Mouse (Mus musculus): ENCODE measurements at regions not wholly inside any gene's neighbourhood (a gene's known extent, or its start where the extent isn't known, plus 50 kb on each side); places are given as distances from the start of the nearest gene placed in this dataset.

DNA sequence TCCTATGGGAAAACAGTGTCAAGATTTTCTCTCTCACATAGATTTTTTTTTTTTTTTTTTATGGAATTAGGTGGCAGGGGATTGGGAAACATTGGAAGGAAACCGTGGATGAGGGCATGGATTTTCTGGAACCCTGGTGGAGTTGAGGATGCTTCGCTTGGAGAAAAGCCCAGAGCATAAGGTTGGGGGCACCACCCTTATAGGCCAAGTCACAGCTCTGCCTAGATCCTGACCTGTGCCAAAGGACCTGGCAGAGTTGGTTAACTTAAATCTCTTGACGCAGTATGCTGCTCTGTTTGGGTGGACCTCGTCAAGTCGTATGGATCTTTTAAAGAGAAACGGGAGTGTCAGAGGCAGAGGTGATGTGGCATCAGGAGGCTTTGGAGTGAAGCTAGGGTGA is 130.1 kb downstream of the 9530068E07Rik start:
- no peak for TF ChIP-seq CTCF (IDR thresholded peaks at IDR 0.05; ENCODE audit: extremely low read depth, insufficient read length, insufficient replicate concordance, low read depth, low read length)
- TF ChIP-seq POLR2A (IDR thresholded peaks at IDR 0.05; ENCODE audit: low read depth, low read length) = no peak

All from small intestine, adult 2 months (tissue).